Mouse (Mus musculus): ENCODE data around the gene Zc3hav1. TPM values are rescaled to one million over a fixed set of nuclear protein-coding genes. Genes with fewer than 3 reads are reported as not detected.

Zc3hav1 gene
- polyA plus RNA-seq, 1 experiment from 2014 or later = 18.1 TPM

DNA sequence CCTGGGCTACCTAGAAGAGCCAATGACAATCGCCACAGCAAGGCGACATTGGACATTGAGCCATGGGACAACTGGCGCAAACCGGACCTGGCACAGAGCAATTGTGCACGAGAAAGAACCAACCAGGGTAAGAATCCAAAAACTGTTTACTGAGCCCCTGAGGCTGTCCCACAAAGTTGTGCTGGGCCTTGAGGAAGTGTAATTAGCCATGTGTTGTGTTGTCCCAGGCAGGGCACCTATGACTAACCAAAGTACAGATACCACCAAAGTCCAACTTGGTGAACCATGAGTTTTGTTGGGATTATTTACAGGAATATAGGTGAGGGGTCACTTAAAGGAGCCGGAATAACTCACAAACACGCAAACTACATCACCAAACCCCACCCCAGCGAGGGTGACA is 96.9 kb downstream of the Zc3hav1 start:
- H3K27me3 ChIP-seq (replicated peaks; ENCODE audit: insufficient read depth, low read length) = no peaks in the 10 kb centered on the region
- H3K36me3 ChIP-seq (ENCODE audit: insufficient read depth, low read length) = no peaks in the 10 kb centered on the region
- H3K27ac ChIP-seq (ENCODE audit: low read length) = no peak overlapping the region
- ATAC-seq (no peak), DNase-seq (ENCODE audit: low spot score) (no peak)
- no peak for TF ChIP-seq CTCF (IDR thresholded peaks at IDR 0.05)
- no peak for TF ChIP-seq EP300 (IDR thresholded peaks at IDR 0.05)
- 0 out of 2 replicates have a peak, but pooled peaks cover 3% of the 10 kb centered on the region for H3K4me1 ChIP-seq (ENCODE audit: insufficient read depth, low read depth, low read length)
- H3K4me3 ChIP-seq (ENCODE audit: low read depth, low read length) = no peak overlapping the region
- WGBS = 92% methylated on average over 8 of the region's 8 CpGs
- no peak overlapping the region for H3K9ac ChIP-seq (replicated peaks; ENCODE audit: low read depth)
- no peaks in the 10 kb centered on the region for H3K9me3 ChIP-seq (ENCODE audit: low read length)
- H3K4me2 ChIP-seq (replicated peaks; ENCODE audit: low read depth, low read length) = no peak overlapping the region

DNA sequence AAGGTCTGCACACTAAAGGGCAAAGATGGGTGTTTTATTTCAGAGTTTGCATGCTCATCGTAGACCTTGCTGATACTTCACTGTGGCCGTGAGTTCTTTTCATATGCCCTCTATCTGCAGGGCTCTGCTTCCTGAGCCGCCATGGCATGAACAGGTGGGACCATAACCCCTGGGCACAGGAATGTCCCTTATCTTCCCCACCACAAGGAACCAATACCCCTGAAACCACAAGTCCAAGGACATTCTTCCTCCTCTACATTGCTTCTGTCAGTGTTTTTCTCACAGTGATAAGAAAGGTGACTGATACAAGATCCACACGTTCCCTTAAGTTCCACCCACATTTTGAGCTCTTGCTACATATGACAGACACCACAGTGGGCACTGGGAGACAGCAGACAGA is 97.6 kb downstream of the Zc3hav1 start:
- Histone ChIP-seq H3K4me2 (replicated peaks; ENCODE audit: low read depth, low read length) (no peak overlapping the region), H3K9ac (replicated peaks; ENCODE audit: low read depth) (no peak overlapping the region), H3K4me3 (ENCODE audit: low read depth, low read length) (no peak overlapping the region), H3K9me3 (ENCODE audit: low read length) (no peaks in the 10 kb centered on the region), H3K27me3 (replicated peaks; ENCODE audit: insufficient read depth, low read length) (no peaks in the 10 kb centered on the region), H3K4me1 (ENCODE audit: insufficient read depth, low read depth, low read length) (0 out of 2 replicates have a peak, but pooled peaks cover 3% of the 10 kb centered on the region), H3K36me3 (ENCODE audit: insufficient read depth, low read length) (no peaks in the 10 kb centered on the region), H3K27ac (ENCODE audit: low read length) (no peak overlapping the region)
- no peak for TF ChIP-seq CTCF (IDR thresholded peaks at IDR 0.05)
- TF ChIP-seq EP300 (IDR thresholded peaks at IDR 0.05) = no peak
- ATAC-seq (no peak), DNase-seq (ENCODE audit: low spot score) (no peak)
- WGBS = 79% methylated on average over 4 of the region's 4 CpGs

GRCm38 (mm10) chr6:38255794-38256193 is 98.6 kb downstream of the Zc3hav1 start:
- DNase-seq (ENCODE audit: low spot score) (no peak), ATAC-seq (no peak)
- no peaks in the 10 kb centered on the region for H3K36me3 ChIP-seq (ENCODE audit: insufficient read depth, low read length)
- H3K27me3 ChIP-seq (replicated peaks; ENCODE audit: insufficient read depth, low read length) = no peaks in the 10 kb centered on the region
- 78% methylated on average over 2 of the region's 2 CpGs for WGBS
- no peak overlapping the region for H3K27ac ChIP-seq (ENCODE audit: low read length)
- H3K9ac ChIP-seq (replicated peaks; ENCODE audit: low read depth) = no peak overlapping the region
- TF ChIP-seq EP300 (IDR thresholded peaks at IDR 0.05) (no peak), CTCF (IDR thresholded peaks at IDR 0.05) (no peak)
- H3K4me2 ChIP-seq (replicated peaks; ENCODE audit: low read depth, low read length) = no peak overlapping the region
- no peak overlapping the region for H3K4me3 ChIP-seq (ENCODE audit: low read depth, low read length)
- H3K9me3 ChIP-seq (ENCODE audit: low read length) = no peaks in the 10 kb centered on the region
- H3K4me1 ChIP-seq (ENCODE audit: insufficient read depth, low read depth, low read length) = 0 out of 2 replicates have a peak, but pooled peaks cover 3% of the 10 kb centered on the region

Other genes with a start within 250 kb of the Zc3hav1 start
- gene Tmem213, start 245.3 kb downstream of the Zc3hav1 start, polyA plus RNA-seq (2015; fragmentation: Nextera tagmentation; extraction: Ambion mirVana) = 66.6 and 99.1 TPM in 2 replicates
- 16.0 and 20.0 TPM in 2 replicates for gene Atp6v0a4, start 230.0 kb downstream of the Zc3hav1 start, polyA plus RNA-seq (2015; fragmentation: Nextera tagmentation; extraction: Ambion mirVana)
- 1.2 and 1.3 TPM in 2 replicates for gene D630045J12Rik, start 100.6 kb downstream of the Zc3hav1 start, polyA plus RNA-seq (2015; fragmentation: Nextera tagmentation; extraction: Ambion mirVana)
- gene Zc3hav1l, start 55.3 kb downstream of the Zc3hav1 start, polyA plus RNA-seq (2015; fragmentation: Nextera tagmentation; extraction: Ambion mirVana) = 2.1 and 2.6 TPM in 2 replicates
- gene Ttc26, start 26.9 kb upstream of the Zc3hav1 start, polyA plus RNA-seq (2015; fragmentation: Nextera tagmentation; extraction: Ambion mirVana) = 2.3 and 2.9 TPM in 2 replicates
- 6.9 and 10.8 TPM in 2 replicates for gene Ubn2, start 79.3 kb upstream of the Zc3hav1 start, polyA plus RNA-seq (2015; fragmentation: Nextera tagmentation; extraction: Ambion mirVana)
- 91.4 and 98.5 TPM in 2 replicates for gene Fmc1, start 178.9 kb upstream of the Zc3hav1 start, polyA plus RNA-seq (2015; fragmentation: Nextera tagmentation; extraction: Ambion mirVana)
- gene Luc7l2, start 196.7 kb upstream of the Zc3hav1 start, polyA plus RNA-seq (2015; fragmentation: Nextera tagmentation; extraction: Ambion mirVana) = 37.8 and 39.8 TPM in 2 replicates

Data from lung, postnatal 0 days (tissue).